Mouse (Mus musculus) thymus, adult 18-20 months (tissue): Measurements from ENCODE around the gene C130074G19Rik.

Experiments
- DNase-seq, 2 experiments: peaks; one replicate each; pipeline ENCODE4 v3.0.0; 2022; ENCODE audit warnings: mixed read lengths in 2 of 2

The C130074G19Rik gene

GRCm38 (mm10) chr1:184882281-184883268 lies at the start of gene C130074G19Rik:
Gene C130074G19Rik (minus strand): TSS chr1:184883218.
- DNase-seq: peak in 1 of 2 experiments; percentile 11

- no peak for DNase-seq
Measured at GRCm38 (mm10) chr1:184931097-184931496, 48.1 kb upstream of the C130074G19Rik start.

GRCm38 (mm10) chr1:184928382-184928781 lies 45.4 kb upstream of the C130074G19Rik start:
- DNase-seq: no peak

- DNase-seq: no peak
Measured at GRCm38 (mm10) chr1:184927911-184928310, 44.9 kb upstream of the C130074G19Rik start.

- DNase-seq: no peak
Measured at GRCm38 (mm10) chr1:184922824-184923223, 39.8 kb upstream of the C130074G19Rik start.

GRCm38 (mm10) chr1:184920057-184920456 lies 37.0 kb upstream of the C130074G19Rik start:
- DNase-seq: no peak

- no peak for DNase-seq
Measured at GRCm38 (mm10) chr1:184918227-184918888, 35.3 kb upstream of the C130074G19Rik start.

- DNase-seq: no peak
Measured at GRCm38 (mm10) chr1:184912336-184912735, 29.3 kb upstream of the C130074G19Rik start.

- DNase-seq: no peak
Measured at GRCm38 (mm10) chr1:184911861-184912260, 28.8 kb upstream of the C130074G19Rik start.

- no peak for DNase-seq
Measured at GRCm38 (mm10) chr1:184908558-184908957, 25.5 kb upstream of the C130074G19Rik start.

- DNase-seq: no peak
Measured at GRCm38 (mm10) chr1:184905904-184906745, 23.1 kb upstream of the C130074G19Rik start.

- no peak for DNase-seq
Measured at GRCm38 (mm10) chr1:184905371-184905770, 22.4 kb upstream of the C130074G19Rik start.

GRCm38 (mm10) chr1:184903697-184904096 lies 20.7 kb upstream of the C130074G19Rik start:
- DNase-seq: no peak

GRCm38 (mm10) chr1:184902886-184903285 lies 19.9 kb upstream of the C130074G19Rik start:
- no peak for DNase-seq

GRCm38 (mm10) chr1:184897350-184897749 lies 14.3 kb upstream of the C130074G19Rik start:
- DNase-seq: no peak

GRCm38 (mm10) chr1:184891998-184892397 lies 9.0 kb upstream of the C130074G19Rik start:
- DNase-seq: no peak

GRCm38 (mm10) chr1:184889454-184889853 lies 6.4 kb upstream of the C130074G19Rik start:
- DNase-seq: no peak

GRCm38 (mm10) chr1:184886160-184886559 lies 3.1 kb upstream of the C130074G19Rik start:
- DNase-seq: no peak

GRCm38 (mm10) chr1:184881861-184882260 lies 1.2 kb downstream of the C130074G19Rik start:
- DNase-seq: no peak

GRCm38 (mm10) chr1:184881211-184881610 lies 1.8 kb downstream of the C130074G19Rik start:
- no peak for DNase-seq

GRCm38 (mm10) chr1:184878860-184879259 lies 4.2 kb downstream of the C130074G19Rik start:
- DNase-seq: no peak

GRCm38 (mm10) chr1:184877306-184877705 lies 5.7 kb downstream of the C130074G19Rik start:
- DNase-seq: no peak

- DNase-seq: no peak
Measured at GRCm38 (mm10) chr1:184873910-184874309, 9.1 kb downstream of the C130074G19Rik start.
